Mouse (Mus musculus) neural tube, embryonic 11.5 days (tissue): ENCODE results near the gene Cchcr1. TPM values are rescaled to one million over a fixed set of nuclear protein-coding genes. Genes with fewer than 3 reads are reported as not detected.
A peak's percentile ranks its signal among the peaks of the same experiment; 100 is the strongest.

Experiments used
- ATAC-seq: fragments of 200-750 bp; cut with Nextera tagmentation; 2 replicates; pipeline ENCODE4 v1.8.0; 2017; ENCODE audit warnings: moderate number of reproducible peaks, mild to moderate bottlenecking, moderate TSS enrichment, moderate library complexity; ENCODE audit not compliant: insufficient read depth, low FRiP score, low TSS enrichment
- DNase-seq: peaks from one replicate; pipeline ENCODE4 v3.0.0-alpha.2; 2015; ENCODE audit warnings: low spot score
- H3K27ac ChIP-seq: fragments of 300-500 bp; sonication (generic); 2 replicates; pipeline ENCODE4 v1.5.1; 2014; ENCODE audit warnings: low read depth, mild to moderate bottlenecking, low read length
- H3K27me3 ChIP-seq: fragments of 300-500 bp; sonication (generic); 2 replicates; pipeline ENCODE4 v1.6.1; 2014; ENCODE audit warnings: mild to moderate bottlenecking, low read length, mixed read lengths; ENCODE audit not compliant: control insufficient read depth, insufficient read depth
- H3K36me3 ChIP-seq: fragments of 300-500 bp; sonication (generic); 2 replicates; pipeline ENCODE4 v1.6.1; 2014; ENCODE audit warnings: mild to moderate bottlenecking, low read length, moderate library complexity, mixed read lengths; ENCODE audit not compliant: control insufficient read depth, insufficient read depth
- H3K4me1 ChIP-seq: fragments of 300-500 bp; sonication (generic); 2 replicates; pipeline ENCODE4 v1.6.1; 2014; ENCODE audit warnings: low read length, mixed read lengths; ENCODE audit not compliant: control insufficient read depth, insufficient read depth
- H3K4me2 ChIP-seq: fragments of 300-500 bp; sonication (generic); 2 replicates; pipeline ENCODE4 v1.6.1; 2014; ENCODE audit warnings: low read depth, mild to moderate bottlenecking, moderate library complexity
- H3K4me3 ChIP-seq: fragments of 300-500 bp; sonication (generic); 2 replicates; pipeline ENCODE4 v1.5.1; 2014; ENCODE audit warnings: low read depth, low read length
- H3K9ac ChIP-seq: fragments of 300-500 bp; sonication (generic); 2 replicates; pipeline ENCODE4 v1.6.1; 2014; ENCODE audit warnings: mild to moderate bottlenecking, low read length
- H3K9me3 ChIP-seq: fragments of 300-500 bp; sonication (generic); 2 replicates; pipeline ENCODE4 v1.6.1; 2016; ENCODE audit warnings: low read length; ENCODE audit not compliant: control insufficient read depth
- WGBS: fragments of 180-500 bp; shearing (Covaris S2); extraction: QIAGEN DNeasy Blood & Tissue Kit; methylation state at CpG from one replicate; pipeline ENCODE4 v1.1.7; 2014; 5-methylcytosine and 5-hydroxymethylcytosine counted together
- polyA plus RNA-seq: library from polyadenylated mRNA; unstranded; fragments of >200 nt; fragmentation: Nextera tagmentation; extraction: Ambion mirVana; gene quantifications from 2 replicates; pipeline ENCODE4 v1.2.1, GENCODE M21; 2014

Gene Cchcr1
- polyA plus RNA-seq, 1 experiment from 2014 or later: 9.4 TPM

- Histone ChIP-seq H3K36me3 (no peaks in the 10 kb centered on the region), H3K4me3 (no peak overlapping the region), H3K27me3 (no peaks in the 10 kb centered on the region), H3K9me3 (no peaks in the 10 kb centered on the region), H3K4me1 (no peaks in the 10 kb centered on the region), H3K27ac (no peak overlapping the region), H3K9ac (no peak overlapping the region), H3K4me2 (no peak overlapping the region)
- ATAC-seq (no peak), DNase-seq (no peak)
- 93% methylated on average over 13 of the region's 13 CpGs for WGBS
These were observed 39.4 kb downstream of the Cchcr1 start for GRCm38 (mm10) chr17:35556186-35556765.

- Histone ChIP-seq H3K27ac (no peak overlapping the region), H3K27me3 (no peaks in the 10 kb centered on the region), H3K4me1 (no peaks in the 10 kb centered on the region), H3K9ac (no peak overlapping the region), H3K4me2 (no peak overlapping the region), H3K4me3 (no peak overlapping the region), H3K9me3 (no peaks in the 10 kb centered on the region), H3K36me3 (no peaks in the 10 kb centered on the region)
- DNase-seq (peak; percentile 67), ATAC-seq (no peak)
- 39% methylated on average over 5 of the region's 5 CpGs for whole genome bisulfite sequencing
These were observed 39.9 kb downstream of the Cchcr1 start for GRCm38 (mm10) chr17:35556812-35557211.

GRCm38 (mm10) chr17:35557351-35557750, 40.5 kb downstream of the Cchcr1 start:
- no peaks in the 10 kb centered on the region for H3K27me3 ChIP-seq
- H3K27ac ChIP-seq: no peak overlapping the region
- ATAC-seq (no peak), DNase-seq (no peak)
- no peak overlapping the region for H3K4me3 ChIP-seq
- H3K36me3 ChIP-seq: no peaks in the 10 kb centered on the region
- no peaks in the 10 kb centered on the region for H3K9me3 ChIP-seq
- WGBS: 84% methylated on average over 9 of the region's 9 CpGs
- H3K9ac ChIP-seq: no peak overlapping the region
- H3K4me2 ChIP-seq: no peak overlapping the region
- H3K4me1 ChIP-seq: no peaks in the 10 kb centered on the region

GRCm38 (mm10) chr17:35558216-35558615, 41.3 kb downstream of the Cchcr1 start:
- 64% methylated on average over 8 of the region's 8 CpGs for WGBS
- H3K9ac ChIP-seq: no peak overlapping the region
- no peak for DNase-seq

GRCm38 (mm10) chr17:35567150-35567549, 50.2 kb downstream of the Cchcr1 start, which contains the start of gene 2300002M23Rik:
2300002M23Rik (plus strand) TSS chr17:35567450.
- Histone ChIP-seq H3K36me3 (no peaks in the 10 kb centered on the region), H3K27ac (no peak within 1 kb of the TSS), H3K27me3 (peaks cover 10% of the 10 kb centered on the region), H3K4me1 (peaks cover 8% of the 10 kb centered on the region), H3K4me2 (no peak within 1 kb of the TSS), H3K4me3 (no peak within 1 kb of the TSS), H3K9ac (no peak within 1 kb of the TSS), H3K9me3 (no peaks in the 10 kb centered on the region)
- no peak for DNase-seq
- ATAC-seq: no peak
- WGBS: 61% methylated on average over 3 of the region's 3 CpGs

More at GRCm38 (mm10) chr17:35558216-35558615, 41.3 kb downstream of the Cchcr1 start:
- H3K27ac ChIP-seq: no peak overlapping the region
- no peaks in the 10 kb centered on the region for H3K36me3 ChIP-seq
- no peak for ATAC-seq
- H3K4me3 ChIP-seq: no peak overlapping the region
- no peaks in the 10 kb centered on the region for H3K27me3 ChIP-seq
- no peak overlapping the region for H3K4me2 ChIP-seq
- no peaks in the 10 kb centered on the region for H3K9me3 ChIP-seq
- no peaks in the 10 kb centered on the region for H3K4me1 ChIP-seq

- 18% methylated on average over 9 of the region's 9 CpGs for WGBS
- Histone ChIP-seq H3K27me3 (peaks cover 10% of the 10 kb centered on the region), H3K9ac (no peak overlapping the region), H3K9me3 (no peaks in the 10 kb centered on the region), H3K4me1 (peaks cover 8% of the 10 kb centered on the region), H3K36me3 (no peaks in the 10 kb centered on the region), H3K4me3 (no peak overlapping the region), H3K27ac (no peak overlapping the region), H3K4me2 (no peak overlapping the region)
- DNase-seq (no peak), ATAC-seq (no peak)
These were observed 50.9 kb downstream of the Cchcr1 start for GRCm38 (mm10) chr17:35567767-35568166.

GRCm38 (mm10) chr17:35569091-35569944, 52.4 kb downstream of the Cchcr1 start:
- H3K27ac ChIP-seq: peak overlapping the region; percentile 56
- no peaks in the 10 kb centered on the region for H3K9me3 ChIP-seq
- H3K9ac ChIP-seq: peak overlapping the region; percentile 49
- peak overlapping the region; percentile 39 for H3K4me2 ChIP-seq
- peak overlapping the region; percentile 18; the same call in 1 of the 2 replicates for H3K4me3 ChIP-seq
- DNase-seq (peak; percentile 56), ATAC-seq (peak; percentile 74)
- H3K4me1 ChIP-seq: peaks cover 8% of the 10 kb centered on the region
- peaks cover 10% of the 10 kb centered on the region for H3K27me3 ChIP-seq
- WGBS: 3% methylated on average over 28 of the region's 28 CpGs
- H3K36me3 ChIP-seq: no peaks in the 10 kb centered on the region

GRCm38 (mm10) chr17:35570836-35571235, 53.9 kb downstream of the Cchcr1 start:
- H3K4me1 ChIP-seq: peaks cover 8% of the 10 kb centered on the region
- H3K27me3 ChIP-seq: peaks cover 10% of the 10 kb centered on the region
- DNase-seq (peak; percentile 44), ATAC-seq (peak; percentile 42; the same call in 1 of the 2 replicates)
- H3K9me3 ChIP-seq: no peaks in the 10 kb centered on the region
- H3K4me3 ChIP-seq: no peak overlapping the region
- no peak overlapping the region for H3K9ac ChIP-seq
- no peak overlapping the region for H3K4me2 ChIP-seq
- H3K27ac ChIP-seq: 0 out of 2 replicates have a peak overlapping the region, but pooled peaks have one; percentile 17
- WGBS: 50% methylated on average over 14 of the region's 14 CpGs
- no peaks in the 10 kb centered on the region for H3K36me3 ChIP-seq
